Mouse (Mus musculus) lung, postnatal 25 days (tissue): ENCODE results near the gene Cpz.
A peak's percentile ranks its signal among the peaks of the same experiment; 100 is the strongest.

ENCODE experiments used
- DNase-seq: peaks from one replicate; pipeline ENCODE4 v3.0.0; 2022; ENCODE audit warnings: low spot score

Gene Cpz

DNA sequence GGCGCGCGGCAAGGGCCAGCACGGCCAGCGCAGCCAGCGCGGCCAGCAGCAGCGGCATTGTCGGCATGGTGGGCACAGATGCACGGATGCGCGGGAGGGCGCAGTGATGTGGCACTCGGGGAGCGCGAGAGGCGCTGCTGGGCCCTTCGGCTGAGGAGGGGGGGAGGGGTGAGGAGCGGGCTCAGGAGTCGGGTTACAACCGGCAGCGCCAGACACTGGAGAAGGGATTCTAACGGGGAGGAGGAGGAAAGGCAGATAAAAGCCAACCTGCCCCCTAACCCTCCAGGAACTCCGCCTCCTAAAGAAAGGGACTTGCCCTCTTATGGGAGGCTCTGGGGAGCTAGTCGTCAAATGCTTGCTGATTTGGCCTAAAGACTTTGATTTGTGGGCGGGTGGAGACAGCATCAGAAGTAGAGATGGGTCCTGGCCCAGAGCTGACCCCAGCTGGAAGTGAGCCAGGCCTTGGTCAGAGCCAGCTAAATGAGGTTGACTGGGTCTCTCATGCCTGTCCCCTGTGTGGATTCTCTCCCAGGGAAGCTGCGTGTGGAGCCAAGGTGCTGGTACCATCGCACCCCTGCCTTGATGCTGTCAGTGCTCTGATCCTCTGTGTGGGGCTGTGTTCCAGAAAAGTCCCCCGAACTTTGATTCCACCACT is at the start of gene Cpz:
Cpz (minus strand) TSS at position 230 of the 655 bp plus-strand sequence.
- DNase-seq = no peak

DNA sequence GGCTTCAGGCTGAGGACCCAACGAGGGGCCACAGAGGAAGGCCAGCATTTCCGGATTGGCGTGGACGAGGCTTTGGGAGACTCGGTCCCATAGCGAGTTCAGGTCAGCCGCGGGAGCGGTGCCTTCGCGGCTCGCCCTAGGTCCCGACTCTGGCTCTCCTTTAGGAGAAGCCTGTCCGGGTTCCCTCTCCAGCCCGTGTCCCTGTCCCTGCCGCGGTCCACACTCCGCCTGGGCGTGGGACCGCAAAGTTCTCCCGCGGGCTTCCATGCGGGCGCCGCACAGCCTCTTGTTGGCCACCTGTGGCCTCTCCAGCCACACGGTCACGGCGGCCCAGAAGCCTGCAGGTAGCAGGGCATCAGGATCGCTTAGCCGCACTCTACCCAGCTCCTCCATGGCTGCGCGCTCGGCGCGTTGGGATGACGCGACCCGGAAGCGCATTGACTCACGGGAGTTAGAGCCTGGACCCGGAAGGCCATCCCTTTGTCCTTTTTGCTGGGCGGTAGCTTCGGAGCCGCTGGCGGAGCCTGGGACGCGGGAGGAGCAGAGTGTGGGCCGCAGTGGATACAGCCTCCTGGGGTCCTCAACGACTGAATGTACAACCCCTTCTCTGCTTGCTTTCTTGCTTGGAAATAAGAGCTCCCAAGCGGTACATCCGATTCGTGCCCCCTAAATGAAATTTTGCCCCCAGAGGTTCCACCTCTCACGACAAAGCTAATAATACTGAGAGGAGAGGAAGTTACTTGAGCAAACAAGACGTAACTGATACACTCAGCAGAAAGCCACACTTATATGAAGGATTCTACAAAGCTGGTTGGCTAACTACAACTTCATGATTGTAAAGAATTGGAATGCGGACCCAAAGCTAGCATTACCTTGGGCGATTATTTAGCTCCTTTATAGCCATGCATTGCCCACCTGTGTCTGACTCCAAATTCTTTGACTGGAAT is 49.4 kb upstream of the Cpz start, which contains the start of gene Trmt44:
Trmt44 (minus strand) TSS at position 418 of the 947 bp plus-strand sequence.
- peak; percentile 93 for DNase-seq

DNA sequence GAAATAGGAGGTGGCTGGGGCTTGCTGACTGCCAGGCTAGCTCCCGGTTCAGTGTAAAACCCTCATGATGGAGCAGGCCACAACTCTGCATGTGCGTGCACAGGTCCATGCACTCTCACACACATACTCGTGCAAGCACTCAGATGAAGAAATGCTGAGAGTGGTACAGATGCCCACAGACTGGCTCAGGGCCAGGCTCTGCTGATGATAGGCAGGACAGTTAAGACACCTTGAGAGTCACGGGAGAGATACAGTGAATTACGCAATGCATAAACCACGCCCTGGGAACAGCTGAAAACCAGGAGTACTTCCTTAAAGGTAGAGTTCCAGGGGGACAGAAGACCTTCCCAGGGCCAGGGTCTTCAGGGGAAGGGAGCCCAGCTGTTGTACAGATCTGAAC is 46.0 kb upstream of the Cpz start:
- DNase-seq = no peak

DNA sequence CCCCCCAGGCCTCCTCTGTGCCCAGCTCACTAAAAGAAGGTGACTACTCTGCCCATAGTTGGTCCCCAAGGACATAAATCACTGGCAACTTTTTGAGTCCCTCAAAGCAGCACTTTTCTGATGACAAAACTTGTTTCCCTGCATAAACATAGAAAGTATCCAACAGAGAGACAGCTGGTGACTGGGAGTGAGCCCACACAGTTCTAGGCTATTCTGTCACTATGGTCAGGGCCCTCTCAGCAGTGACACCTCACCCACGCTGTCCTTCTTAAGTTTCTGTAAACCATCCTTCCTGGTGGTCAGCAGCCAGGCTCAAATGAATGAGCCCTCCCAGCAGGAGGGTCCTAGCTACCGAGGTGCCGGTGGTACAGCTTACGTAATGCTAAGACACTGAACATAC is 41.1 kb upstream of the Cpz start:
- DNase-seq = no peak

DNA sequence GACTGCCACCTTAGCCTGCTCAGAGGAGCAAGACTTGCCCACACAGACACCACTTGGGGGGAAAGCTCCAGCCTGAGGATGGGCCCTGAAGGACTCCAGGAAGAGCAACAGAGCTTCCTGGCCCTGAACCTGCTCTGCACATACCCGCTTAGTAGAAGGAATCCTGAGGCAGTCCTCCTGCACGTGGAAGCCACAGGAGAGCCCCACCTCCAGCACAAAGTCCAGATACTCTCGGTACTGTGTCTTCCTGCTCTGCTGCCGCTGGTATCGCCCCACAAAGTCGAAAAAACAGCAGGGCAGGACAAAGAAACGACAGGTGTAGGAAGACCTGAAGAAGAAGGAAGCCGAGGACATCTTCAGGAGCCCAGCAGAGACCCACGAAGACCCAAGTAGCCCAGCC is 39.7 kb upstream of the Cpz start:
- DNase-seq = no peak

DNA sequence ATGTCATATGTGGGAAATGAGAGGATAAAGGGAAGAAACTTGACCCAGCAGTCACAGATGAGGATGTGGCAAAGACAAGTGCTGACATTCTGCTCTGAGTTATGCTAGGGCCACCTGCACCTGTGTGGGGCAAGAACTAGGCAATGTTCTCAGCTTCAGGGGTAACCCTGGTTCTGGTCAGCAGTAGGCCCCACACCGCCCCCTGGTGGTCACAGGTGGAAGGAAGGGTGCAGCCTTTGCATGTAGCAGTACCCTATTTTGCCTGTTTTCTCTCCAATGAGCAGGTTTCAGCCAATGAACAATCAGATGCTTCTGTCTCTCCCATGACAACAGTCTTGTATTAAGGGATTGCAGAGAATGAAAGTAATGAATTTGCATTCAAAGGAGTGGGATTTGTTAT is 38.0 kb upstream of the Cpz start:
- peak; percentile 59 for DNase-seq

DNA sequence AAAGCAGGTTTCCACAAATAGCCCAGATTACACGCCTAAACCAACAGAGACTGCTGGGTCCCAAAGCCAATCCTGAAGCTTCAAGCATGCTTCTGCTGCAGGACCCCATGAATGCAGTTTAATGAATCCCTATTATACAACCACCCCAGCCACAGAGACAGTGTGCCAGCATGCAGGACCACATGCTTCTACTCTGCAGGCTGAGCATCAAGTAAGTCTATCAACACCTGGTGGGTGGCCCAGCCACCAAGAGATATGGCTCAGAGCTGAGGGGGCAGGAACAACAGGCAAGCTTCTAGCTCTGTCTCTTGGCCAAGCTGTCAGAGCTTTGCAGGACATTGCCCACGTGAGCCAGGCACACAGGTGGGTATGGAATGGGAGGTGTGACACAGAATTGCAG is 37.1 kb upstream of the Cpz start:
- no peak for DNase-seq

DNA sequence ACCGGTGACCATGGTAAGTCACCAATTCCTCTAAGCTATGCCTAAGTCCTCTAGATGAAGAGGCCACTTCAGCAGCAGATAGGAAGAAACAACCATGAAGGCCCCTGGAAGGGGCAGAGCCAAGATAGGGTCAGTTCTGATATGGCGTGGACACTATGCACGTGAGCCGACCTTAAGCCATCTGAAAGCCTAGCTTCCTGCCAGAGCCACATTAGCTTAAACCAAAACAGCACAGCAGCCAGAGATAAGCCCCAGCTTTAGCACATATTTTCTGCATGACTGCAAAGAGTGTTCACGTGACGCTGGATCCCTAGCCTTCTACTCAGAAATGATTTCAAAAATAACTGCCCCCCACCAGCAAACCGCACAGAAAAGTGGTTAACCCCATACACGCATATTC is 33.9 kb upstream of the Cpz start:
- no peak for DNase-seq

DNA sequence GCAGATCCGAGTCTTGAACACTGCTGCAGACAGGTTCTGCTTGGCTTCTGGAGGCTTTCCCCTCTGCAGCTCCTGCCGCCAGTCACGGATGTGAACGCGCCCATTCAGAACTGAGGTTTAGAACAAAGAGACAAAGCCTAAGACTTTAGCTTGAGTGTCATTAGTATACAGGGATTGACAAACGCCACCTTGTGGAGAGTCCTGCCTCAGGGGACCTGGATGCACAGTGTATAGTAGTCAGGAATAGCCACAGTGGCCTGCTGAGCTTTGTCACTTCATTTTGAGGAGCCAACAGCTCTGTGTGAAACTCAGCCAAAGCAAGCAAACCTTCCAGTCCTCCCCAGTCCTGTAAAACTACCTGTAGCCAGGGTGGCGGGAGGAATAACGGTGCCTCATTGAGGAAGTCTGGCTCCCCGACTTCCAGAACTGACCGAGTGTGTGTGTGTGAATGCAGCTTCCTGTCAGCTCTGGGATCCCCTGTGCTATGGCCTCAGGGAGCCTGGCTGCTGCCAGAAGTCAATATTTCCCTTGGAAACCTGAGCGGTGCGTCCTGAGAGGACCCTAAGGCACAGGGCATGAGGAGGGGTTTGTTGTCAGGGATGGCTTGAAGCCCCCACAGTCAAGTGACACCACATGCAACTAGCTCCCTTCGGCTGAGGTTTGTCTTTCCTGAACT is 32.6 kb upstream of the Cpz start:
- no peak for DNase-seq

DNA sequence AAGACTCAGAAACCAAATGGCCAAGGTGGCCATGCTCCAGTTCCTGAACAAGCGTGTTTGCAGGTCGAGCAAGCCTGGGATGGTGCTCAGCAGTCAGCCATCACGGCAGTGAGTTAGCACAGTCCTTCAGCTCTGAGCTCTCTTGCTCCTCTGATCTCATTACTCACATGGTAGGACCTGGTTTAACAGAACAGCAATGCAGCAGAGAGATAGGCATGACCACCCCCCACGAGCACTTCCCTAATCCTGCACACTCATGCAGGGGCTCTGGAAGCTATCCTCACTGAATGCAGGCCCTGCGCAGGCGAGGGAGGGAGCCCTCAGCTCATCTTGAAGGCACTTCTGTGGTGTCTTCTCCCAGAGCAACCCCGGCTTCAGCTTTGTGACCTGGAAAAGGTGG is 30.9 kb upstream of the Cpz start:
- no peak for DNase-seq

DNA sequence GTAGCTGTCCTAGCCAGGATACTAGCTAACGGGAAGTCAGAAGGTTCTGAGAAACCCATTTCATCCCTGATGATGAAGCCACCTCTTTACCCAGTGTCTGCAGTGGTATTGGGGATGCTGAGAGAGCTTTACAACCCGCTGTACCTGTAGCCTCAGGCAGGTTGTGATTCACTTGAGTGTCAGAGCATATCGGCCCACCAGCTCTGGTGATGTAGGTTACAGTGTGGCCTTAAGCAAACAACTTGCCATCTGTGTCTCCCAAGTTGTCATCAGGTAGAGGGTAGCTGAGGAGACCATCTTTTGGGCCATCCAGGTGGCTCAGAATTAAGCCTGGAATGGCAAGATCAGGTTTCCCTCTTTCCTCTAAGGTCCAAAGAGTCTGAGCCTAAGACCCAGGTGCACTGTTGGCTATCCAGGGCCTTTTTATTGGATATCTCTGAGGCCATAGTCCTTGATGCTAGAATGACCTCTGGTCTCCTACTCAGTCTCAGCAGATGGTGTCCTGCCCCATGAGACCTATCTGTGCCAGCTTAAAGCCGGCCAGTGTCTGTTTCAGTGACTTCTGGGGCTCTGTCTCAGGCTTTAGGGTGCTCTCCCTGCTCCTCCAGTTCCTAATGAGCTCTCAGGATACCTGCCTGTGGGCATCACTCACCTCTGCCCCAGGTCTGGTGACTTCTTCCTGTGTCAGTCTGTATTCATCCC is 27.5 kb upstream of the Cpz start:
- no peak for DNase-seq

DNA sequence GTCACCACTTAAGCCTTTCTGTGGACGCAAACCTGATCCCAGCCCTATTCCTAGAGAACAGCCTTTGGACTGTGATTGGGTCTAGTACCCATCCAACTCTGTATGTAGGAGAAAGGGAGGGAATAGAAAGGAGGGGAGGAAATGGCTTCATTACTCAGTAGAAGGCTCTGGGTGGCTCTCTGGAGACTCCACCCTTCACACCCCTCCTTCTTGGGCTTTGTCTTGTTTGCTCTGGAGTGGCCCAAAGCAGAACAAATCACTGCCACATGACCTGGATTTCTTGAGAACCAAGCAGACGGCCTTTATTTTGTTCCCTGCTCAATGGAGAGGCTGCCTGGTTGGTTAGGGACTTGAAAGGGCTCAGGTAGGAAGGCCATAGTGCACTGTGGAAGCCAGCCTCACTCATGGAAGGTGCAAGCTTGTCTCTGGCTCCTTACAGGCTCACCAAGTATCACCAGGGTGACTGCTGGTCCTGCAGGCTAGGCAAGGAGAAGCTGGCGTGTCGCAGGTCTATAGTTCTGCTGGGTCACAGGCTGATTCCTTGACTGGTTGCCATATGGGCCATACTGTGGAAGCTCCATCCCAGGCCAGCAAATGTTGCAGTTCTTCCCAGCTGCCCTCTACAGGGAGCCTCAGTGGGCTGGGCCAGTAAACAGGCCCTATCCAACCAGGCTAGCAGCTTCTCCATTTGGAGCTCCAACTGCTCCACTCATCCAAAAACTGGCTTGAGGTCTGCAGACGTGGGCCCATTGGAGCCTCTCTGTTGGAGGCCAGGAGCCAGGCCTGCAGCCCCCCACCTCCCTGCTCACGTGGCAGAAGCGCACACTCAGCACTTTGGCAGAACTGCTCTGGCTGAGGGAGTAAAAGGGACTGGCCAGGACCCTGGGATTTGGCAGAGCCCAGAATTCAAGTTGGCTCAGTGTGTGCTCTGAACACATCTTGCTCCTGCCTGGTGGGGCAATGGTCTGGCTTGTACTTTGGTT is 26.6 kb upstream of the Cpz start:
- DNase-seq = no peak

DNA sequence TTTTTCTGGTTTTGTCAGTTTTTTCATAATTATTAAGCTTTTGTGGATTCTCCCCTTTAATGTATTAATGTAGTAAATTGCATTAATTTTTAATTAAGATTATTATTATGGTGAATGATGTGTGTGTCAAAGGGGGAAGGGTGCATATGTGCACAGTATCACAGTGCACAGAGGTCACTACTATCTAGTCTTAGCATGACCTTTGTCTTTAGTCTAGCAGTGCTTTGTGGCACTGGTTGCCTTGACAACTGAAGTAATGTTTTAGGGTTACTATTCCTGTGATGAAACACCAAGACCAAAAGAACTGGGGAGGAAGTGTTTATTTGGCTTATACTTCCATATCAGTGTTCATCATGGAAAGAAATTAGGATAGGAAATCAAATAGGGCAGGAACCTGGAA is 20.6 kb upstream of the Cpz start:
- DNase-seq = no peak

DNA sequence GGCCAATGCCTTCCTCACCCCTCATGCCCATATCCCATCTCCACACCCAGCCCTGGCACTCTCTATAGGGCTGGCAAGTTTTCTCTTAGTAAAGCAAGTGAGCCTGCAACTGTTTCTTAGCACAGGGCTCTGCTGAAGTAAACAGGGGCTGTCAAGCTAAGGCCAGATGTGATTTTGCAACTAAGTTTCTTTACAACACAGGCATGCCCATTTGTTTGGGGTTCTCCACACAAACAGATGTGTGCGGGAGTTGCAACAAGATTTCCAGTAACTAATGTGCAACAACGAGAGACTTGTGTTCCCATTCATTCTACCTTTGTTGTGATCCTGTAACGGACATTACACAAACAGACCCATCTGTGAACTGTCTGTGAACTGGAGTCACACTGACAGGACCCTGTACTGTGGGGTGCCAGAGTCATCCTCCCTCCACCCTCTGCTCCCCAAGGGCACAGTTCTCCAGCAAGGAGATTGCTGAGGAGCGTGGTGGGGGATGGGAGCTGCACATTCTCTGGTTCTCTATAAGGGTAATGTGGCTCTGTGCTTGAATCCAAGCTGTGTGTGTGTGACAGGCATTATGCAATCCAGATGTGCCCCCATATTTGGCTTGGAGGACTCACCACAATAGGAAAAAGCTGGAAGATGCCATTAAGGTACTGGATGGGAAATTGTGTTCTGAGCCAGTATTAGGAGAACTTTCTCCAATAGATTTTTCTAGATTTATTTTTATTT is 15.7 kb upstream of the Cpz start:
- DNase-seq = no peak

DNA sequence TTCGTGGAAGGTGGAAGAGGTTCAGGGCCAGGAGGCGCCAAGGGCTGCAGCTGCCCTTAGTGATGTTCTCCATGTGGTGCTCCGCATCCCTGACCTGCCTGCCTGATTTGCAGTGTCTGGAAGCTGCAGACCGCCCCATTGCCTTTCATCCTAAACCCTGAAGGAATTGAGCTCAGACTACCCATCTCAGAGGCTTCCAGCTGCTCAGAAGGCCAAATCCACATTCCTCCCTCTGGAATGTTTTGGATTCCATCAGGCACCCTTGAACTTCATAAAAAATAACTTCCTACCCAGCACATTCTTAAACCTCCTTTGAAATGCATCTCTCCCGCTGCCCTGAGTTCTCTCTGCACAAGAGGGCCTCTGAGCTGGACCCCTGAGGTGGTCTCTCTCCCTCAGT is 15.1 kb upstream of the Cpz start:
- no peak for DNase-seq

DNA sequence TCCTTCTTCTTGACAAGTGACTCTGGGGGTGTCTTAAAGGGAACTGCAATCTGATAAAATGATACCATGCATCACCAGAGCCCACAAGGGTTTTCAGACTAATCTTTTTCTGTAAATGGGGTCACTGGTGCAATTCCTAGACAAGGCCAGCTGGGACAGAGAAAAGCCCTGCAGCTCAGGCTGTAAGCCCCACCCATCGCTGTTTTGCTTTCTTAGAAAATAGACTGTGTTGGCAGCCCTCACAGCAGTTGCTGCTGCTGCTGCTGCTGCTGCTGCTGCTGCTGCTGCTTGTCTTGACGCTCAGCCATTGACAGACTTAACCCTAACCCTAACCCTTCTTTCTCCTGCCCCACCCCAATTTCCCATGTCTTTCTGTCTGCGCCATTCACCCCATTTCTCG is 14.1 kb upstream of the Cpz start:
- no peak for DNase-seq

DNA sequence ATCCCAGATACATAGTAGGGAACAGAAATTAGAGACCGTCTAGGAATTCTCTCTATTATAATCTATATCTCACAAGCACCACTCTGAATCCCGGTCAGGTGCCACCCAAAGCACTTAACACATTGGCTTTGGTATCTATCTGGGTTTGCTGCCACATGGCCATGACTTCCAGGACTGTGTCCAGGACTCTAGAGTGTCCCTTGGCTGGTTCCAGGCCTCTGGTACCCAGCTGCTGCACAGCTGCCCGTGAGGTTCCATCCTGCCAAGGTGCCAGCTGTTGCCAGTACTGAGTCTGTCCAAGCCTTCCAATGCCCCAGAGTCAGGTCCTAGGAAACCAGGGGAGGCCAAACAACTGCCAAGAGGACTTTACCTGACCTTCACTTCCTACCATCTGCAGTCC is 12.5 kb upstream of the Cpz start:
- no peak for DNase-seq

DNA sequence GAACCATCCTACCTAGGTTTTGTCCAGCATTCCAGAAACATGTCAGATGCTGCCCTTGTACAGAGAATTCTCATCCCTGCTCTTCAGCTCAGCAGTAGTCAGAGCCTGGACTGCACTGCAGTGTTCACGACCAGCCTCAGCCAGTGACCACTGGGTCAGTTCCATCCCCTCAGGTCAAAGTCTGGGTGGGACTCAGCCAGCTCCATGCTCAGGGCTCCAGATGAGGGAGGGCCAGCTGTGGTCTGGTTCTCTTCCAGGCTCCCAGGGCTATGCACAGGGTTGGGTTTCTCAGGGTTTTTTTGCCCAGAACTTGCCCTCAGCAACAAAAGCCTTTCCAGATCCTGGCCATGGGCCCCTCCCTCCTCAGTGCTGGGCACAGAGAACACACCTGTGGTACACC is 12.0 kb upstream of the Cpz start:
- DNase-seq = no peak

DNA sequence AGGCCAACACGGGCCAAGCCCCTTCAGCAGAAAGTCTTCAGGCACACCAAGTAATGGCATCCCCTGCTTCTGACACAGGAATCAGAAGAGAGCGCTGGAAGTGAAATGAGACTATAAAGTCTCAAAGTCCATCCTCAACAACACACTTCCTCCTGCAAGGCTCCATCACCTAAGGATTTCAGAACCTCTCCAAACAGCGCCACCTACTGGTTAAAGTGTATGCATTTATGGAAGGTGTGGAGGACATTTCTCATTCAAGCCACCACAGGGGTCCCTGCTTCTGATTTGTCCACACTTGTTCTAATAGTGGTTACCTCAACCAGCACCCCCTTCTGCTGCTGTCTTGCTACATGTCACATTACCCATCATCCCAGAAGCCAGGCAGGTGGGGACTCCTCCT is 10.8 kb upstream of the Cpz start:
- no peak for DNase-seq

DNA sequence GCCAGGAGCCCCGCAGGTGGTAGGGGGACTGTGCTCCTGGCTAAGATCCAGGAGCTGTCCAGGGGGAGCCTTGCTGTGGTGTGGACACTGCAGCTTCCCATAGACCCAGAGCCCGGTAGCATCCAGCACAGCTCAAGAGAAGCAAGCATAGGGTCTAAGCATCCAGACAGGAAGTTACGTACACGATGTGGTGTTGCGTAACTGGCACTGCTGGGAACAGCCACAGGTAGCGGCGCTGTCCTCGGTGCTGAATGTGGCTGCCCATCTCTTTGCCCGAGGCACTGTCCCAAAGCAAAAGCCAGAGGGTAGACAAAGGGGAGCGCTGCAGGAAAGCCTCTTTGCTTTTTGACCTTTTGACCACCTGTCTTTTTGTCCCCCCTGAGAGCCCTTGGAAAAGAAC is 6.1 kb upstream of the Cpz start:
- DNase-seq = no peak
